Mouse (Mus musculus) brain, embryonic 14.5 days (tissue): ENCODE results near the gene Sik3.

Source experiments
- CTCF ChIP-seq: fragments of 200-500 bp; IDR thresholded peaks from 2 replicates; pipeline ENCODE4 v1.5.1; 2012; ENCODE audit warnings: inconsistent platforms, mild to moderate bottlenecking, moderate library complexity, borderline replicate concordance; ENCODE audit not compliant: insufficient read depth, insufficient read length; ENCODE audit errors: extremely low read depth
- POLR2A ChIP-seq: fragments of 200-500 bp; IDR thresholded peaks from 2 replicates; pipeline ENCODE4 v1.6.1; 2012; ENCODE audit warnings: mild to moderate bottlenecking, inconsistent platforms, borderline replicate concordance; ENCODE audit not compliant: poor library complexity, insufficient read depth, insufficient read length, severe bottlenecking; ENCODE audit errors: extremely low read depth

DNA sequence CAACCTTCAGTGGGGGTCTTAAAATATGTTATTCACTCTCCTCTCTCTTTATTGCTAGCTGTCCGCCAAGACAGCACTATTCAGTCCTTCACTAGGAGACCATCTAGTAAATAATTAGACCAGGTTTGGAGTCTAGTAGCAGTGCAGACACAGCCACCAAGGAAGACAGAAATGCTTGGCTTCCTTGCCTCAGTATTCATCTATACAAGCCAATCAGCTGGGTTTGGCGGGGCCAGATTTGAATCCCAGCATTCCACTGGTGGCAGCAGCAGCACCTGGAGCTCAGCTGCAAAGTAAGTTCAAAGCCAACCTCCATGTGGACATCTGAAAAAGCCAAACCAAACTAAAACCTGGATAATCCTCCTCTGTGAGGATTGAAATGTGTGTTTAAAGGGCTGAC is 47.6 kb downstream of the Sik3 start:
- TF ChIP-seq POLR2A: no peak
- no peak for TF ChIP-seq CTCF
